Mouse (Mus musculus) 3134 (cell line): ENCODE results near the gene Adra2c.

Experiments used
- DNase-seq: peaks from one replicate; pipeline ENCODE4 v3.0.0-alpha.2; 2011; ENCODE audit warnings: low spot score; ENCODE audit not compliant: insufficient read length; ENCODE audit errors: extremely low read depth

Gene Adra2c

DNA sequence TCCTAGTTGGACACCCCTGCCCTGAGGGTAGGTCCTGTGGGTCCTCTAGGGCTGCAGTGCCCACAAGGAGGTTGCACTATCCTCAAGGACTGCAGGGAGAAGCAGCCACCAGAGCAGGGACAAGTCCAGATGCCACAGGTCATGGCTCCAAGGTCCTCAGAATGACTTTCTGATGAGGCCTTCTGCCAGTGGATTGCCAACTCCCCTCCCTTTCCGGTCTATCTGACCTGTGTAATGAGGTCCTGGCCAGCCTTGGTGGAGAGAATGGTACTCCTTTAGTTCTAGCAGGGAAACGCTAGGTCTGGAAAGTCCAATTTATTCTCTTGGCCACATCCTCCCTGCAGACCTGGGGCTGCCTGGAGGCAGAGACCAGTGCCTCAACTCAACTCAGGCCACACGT lies at the start of gene Adra2c:
Gene Adra2c, plus strand, starts transcription at position 301 of the 400 bp plus-strand sequence.
- DNase-seq = no peak

GRCm38 (mm10) chr5:35233142-35233541 lies 45.0 kb upstream of the Adra2c start:
- no peak for DNase-seq

DNA sequence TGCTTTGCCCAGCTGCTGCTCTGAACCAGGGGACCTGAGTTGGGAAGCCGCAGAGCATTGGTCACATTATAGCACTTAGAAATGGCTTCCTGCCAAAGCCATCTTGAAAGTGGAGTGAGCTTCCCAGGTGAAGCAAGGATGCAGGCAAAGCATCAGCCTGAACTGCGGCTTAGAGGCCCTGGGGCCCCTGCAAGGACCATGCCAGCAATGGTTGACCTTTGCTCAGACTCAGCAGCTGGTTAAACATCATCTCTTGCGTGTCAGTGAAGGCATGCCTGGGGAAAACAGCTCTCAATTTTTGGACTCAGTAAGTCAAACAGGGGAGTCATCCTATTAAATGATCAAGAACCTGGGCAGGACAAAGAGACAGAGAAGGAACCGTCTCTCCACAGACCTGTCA lies 40.4 kb upstream of the Adra2c start:
- DNase-seq = no peak

GRCm38 (mm10) chr5:35238627-35239026 lies 39.5 kb upstream of the Adra2c start:
- DNase-seq = no peak

GRCm38 (mm10) chr5:35241556-35241955 lies 36.6 kb upstream of the Adra2c start:
- no peak for DNase-seq

- no peak for DNase-seq
These were observed 33.9 kb upstream of the Adra2c start for GRCm38 (mm10) chr5:35244204-35244603.

- DNase-seq = no peak
These were observed 32.4 kb upstream of the Adra2c start for GRCm38 (mm10) chr5:35245555-35246273.

DNA sequence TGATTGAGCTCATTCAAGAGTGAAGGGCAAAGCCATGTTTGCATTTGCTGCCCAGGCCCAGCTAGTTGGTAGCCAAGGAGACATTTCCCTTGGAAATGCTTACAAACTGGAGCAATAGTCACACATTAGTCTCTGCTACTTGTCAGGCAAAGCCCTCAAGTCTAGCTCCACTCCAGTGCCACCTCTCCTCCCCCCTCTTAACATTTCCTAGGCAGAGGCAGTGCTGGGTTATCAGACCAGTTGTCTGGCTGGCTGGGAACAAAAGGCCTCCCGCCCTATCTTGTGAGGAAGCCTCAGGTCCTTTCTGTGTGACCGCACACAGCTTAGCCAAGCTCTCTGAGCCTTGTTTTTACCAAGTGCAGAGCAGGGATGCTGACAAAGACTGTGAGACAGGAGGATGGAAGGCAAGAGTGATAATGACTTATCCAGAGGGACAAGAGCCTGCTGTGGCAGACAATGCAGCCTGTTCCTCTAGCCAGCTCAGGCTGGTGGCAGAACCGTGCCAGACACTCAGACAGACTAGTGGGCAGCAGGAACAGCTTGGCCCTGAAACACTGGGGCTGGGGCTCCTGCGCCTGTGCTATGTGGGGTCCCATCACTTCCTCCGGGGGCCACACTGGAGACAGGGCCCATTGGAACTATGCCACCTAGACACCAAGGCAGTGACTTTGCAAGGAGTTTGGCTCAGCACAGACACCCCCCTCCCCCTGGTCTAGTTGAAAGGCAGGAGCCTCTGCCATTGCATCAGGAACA lies 23.0 kb upstream of the Adra2c start:
- DNase-seq = no peak

DNA sequence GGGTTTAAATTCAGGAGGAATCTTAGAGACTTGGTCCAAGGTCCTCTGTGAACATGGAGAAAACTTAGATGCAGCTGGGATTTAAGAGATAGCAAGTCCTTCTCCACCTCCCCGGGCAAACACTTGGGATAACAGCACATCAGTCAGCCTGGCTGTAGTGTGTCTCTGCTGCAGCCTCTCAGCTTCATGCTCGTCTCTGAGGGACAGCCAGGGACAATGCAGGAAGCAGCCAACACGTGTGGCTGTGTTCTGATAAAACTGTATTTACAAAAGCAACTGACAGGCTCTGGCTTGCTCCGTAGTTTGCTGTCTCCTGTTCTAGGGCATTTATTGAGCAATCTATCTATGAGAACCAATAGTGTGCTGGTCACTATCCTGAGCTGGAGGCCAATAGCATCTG lies 14.4 kb upstream of the Adra2c start:
- DNase-seq = no peak

GRCm38 (mm10) chr5:35267486-35267885 lies 10.6 kb upstream of the Adra2c start:
- no peak for DNase-seq

GRCm38 (mm10) chr5:35275356-35275755 lies 2.8 kb upstream of the Adra2c start:
- no peak for DNase-seq

DNA sequence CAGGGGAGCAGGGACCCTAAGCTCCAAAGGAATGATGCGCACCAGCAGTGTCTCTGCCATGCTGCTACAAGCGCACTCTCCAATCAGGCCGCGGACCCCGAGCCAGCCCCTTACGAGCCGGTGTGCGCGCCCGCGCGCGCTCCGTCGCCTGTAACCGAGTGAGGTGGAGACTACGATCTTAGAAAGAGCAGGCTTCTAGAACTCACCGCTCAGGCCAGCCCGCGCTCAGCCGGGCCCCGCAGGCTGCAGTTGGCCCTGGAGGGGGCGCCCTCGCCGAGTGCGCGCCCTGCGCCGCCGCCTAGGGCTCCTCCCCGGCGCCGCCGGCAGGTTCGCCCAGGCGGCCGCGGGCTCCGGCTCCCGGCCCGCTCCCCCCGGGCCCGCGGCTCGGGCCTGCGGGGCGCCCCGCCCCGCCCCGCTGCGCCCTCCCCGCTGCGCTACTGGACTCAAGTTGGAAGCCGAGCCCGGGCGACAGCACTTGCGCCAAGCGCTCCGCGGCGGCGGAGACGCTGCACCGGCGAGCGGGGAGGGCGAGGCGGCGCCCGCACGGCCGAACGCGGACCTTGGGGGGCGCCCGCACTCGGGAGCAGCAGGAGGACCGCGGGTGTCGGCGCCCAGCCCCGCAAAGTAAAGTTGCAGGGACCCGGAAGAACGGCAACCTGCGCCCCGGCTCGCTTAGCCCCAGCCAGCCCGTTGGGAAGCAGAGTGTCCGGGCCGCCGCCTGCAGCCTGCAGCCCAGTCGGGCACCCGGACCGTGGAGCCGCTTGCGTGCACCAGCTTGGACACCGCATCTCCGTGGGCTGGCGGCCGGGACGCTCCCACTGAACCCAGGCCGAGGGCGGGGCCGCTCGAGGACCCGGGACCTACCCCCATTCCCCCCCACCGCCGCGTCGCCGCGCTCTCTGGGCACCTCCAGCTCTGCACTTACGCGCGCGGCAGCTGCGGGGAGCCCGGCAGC lies 899 bp downstream of the Adra2c start:
- no peak for DNase-seq

GRCm38 (mm10) chr5:35279696-35280001 lies 1.5 kb downstream of the Adra2c start:
- no peak for DNase-seq

DNA sequence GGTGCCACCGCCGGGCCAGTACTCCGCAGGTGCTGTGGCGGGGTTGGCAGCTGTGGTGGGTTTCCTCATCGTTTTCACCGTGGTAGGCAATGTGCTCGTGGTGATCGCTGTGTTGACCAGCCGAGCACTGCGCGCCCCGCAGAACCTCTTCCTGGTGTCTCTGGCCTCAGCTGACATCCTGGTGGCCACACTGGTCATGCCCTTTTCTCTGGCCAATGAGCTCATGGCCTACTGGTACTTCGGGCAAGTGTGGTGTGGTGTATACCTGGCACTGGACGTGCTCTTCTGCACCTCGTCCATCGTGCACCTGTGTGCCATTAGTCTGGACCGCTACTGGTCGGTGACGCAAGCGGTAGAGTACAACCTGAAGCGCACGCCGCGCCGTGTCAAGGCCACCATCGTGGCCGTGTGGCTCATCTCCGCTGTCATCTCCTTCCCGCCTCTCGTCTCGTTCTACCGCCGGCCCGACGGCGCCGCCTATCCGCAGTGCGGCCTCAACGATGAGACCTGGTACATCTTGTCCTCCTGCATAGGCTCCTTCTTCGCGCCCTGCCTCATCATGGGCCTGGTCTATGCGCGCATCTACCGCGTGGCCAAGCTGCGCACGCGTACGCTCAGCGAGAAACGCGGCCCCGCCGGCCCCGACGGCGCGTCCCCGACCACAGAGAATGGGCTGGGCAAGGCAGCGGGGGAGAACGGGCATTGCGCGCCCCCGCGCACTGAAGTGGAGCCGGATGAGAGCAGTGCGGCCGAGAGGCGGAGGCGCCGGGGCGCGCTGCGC lies 2.1 kb downstream of the Adra2c start:
- peak; percentile 10 for DNase-seq

DNA sequence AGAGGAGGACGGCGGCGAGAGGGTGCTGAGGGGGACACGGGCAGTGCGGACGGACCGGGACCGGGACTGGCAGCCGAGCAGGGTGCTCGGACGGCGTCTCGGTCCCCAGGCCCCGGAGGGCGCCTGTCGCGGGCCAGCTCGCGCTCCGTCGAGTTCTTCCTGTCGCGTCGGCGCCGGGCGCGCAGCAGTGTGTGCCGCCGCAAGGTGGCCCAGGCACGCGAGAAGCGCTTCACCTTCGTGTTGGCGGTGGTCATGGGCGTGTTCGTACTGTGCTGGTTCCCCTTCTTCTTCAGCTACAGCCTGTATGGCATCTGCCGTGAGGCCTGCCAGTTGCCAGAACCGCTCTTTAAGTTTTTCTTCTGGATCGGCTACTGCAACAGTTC lies 2.7 kb downstream of the Adra2c start:
- DNase-seq = no peak

DNA sequence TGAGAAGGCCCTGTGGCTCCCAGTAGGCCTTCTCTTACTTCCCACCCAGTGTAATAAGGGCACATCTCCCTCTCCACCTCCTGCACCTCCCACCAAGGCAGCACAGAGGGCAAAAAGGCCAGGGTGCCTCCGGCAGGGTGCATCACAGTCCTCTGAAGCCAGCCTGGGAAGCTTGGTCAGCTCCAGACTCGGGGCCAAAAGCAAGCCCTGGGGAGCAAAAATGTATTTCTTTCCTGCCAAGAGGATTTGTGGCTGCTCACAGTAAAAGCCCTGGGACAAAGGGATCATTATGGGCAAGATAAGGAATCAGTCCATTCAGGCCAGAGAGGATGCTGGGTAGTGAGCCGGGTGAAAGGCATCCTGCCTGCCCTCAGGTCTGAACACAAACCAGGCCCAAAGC lies 7.2 kb downstream of the Adra2c start:
- DNase-seq = peak; percentile 8

DNA sequence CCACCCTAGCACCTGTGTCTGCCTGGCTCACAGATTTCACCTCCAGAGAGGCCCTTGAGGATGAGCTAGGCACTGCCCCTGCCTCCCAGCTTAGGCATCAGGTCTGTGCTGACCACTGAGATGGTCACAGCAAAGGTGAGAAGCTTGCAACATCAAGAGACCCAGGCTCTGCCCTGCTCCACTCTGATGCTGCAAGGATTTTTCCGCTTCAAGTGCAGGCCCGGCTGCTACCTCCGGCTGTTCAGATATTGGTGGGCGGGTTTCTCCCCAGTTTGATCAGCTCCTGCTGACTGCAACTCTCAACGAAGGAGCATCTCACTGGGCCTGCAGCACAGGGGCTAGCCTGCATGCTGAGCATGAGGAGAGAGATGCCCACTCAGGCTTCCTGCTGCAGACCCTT lies 8.1 kb downstream of the Adra2c start:
- no peak for DNase-seq

GRCm38 (mm10) chr5:35299621-35300020 lies 21.5 kb downstream of the Adra2c start:
- no peak for DNase-seq

DNA sequence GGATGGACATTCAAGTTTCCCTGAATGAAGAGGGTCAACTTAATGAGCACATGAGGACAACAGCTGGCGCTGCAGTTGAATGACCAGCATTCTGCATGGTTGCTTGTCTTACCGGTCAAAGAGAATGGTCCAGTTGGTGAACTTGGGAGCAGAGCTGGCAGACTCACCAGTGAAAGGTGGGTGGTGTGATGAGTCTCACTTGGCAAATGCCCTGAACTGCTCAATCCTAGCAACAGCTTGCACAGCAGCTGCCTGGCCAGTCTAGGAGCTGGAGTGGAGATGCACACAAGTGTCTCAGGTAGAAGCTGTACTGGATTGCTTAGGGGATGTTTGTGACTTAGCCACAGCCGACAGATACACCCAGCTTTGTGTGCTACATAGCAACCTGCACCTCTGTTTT lies 26.1 kb downstream of the Adra2c start:
- DNase-seq = no peak

- no peak for DNase-seq
These were observed 27.2 kb downstream of the Adra2c start for GRCm38 (mm10) chr5:35305332-35305731.

GRCm38 (mm10) chr5:35306692-35307091 lies 28.6 kb downstream of the Adra2c start:
- DNase-seq = no peak
